Comparison of ENCODE assay signal across 8 mouse cellular contexts in the genomic region with DNA sequence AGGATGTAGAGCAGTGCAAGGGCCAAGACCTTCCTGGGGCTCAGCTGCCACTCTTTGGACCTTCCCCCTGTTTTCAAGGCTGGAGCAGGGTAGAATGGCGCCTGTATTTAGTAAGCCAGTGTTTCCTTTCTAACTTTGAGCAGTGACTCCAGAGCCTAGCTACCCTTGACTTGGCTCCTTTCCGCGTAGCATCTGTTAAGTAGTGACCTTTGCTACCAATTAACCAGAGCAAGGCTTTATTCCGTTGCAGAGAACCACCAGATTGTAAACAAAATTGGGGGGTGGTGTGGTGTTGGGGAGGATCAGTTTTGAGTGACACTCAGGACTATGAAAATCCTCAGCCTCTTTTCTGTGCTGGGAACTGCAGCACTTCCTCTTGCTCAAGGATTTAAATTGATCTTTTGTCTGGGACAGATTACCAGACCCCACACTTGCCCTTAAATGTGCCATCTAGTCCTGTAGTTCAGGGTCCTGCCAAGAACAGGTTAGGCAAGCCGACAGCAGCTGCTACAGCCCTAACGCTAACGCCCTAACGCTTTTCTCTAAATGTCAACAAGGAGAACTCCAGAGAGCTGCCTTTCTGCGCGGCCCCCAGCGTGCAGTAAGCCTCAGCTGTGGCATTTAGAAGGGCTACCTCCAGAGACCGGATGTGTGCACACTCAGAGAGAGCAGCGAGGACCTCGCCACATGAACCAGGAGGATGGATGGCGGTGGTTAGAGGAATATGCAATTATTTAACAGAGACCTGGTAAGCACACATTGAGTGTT. TPM values are rescaled to one million over a fixed set of nuclear protein-coding genes. Genes with fewer than 3 reads are reported as not detected.
DNase-seq lines count a peak whose midpoint lies in the region; ATAC-seq and TF ChIP-seq lines count a peak whose summit lies in the region.
"Had no signal": no experiment of that assay in that cellular context is flagged by ENCODE, and none has a peak within 500 bp of the region (broad histone marks: within the 10 kb centered on the region; RNA-seq: fewer than 3 reads in every experiment).

No protein-coding gene starts in this region.

- DNase-seq in testis, postnatal 10 days (ENCODE audit: low spot score) = no peak
- DNase-seq in hindbrain, postnatal 0 days (ENCODE audit: low spot score) = peak; percentile 3
- no peak for DNase-seq in liver, embryonic 14.5 days (ENCODE audit: low read depth in 3 of 3, low spot score in 3 of 3)
- DNase-seq in thymus, postnatal 0 days (ENCODE audit: low spot score) = peak; percentile 71
- no peak for DNase-seq in layer of hippocampus, postnatal 14 days (ENCODE audit: low spot score in 2 of 2)

- WGBS in hindbrain, postnatal 0 days = 39% methylated on average over 15 of the region's 15 CpGs
- 22% methylated on average over 15 of the region's 15 CpGs for whole genome bisulfite sequencing in liver, embryonic 14.5 days (ENCODE audit: insufficient replicate concordance)

- H3K4me1 ChIP-seq in testis, adult 2 months (ENCODE audit: control insufficient read depth, insufficient read depth, low read length) = peaks cover 2% of the 10 kb centered on the region
- H3K4me1 ChIP-seq in hindbrain, postnatal 0 days (ENCODE audit: insufficient read depth, low read length) = no peaks in the 10 kb centered on the region
- H3K4me1 ChIP-seq in liver, embryonic 14.5 days (replicated peaks; ENCODE audit: control insufficient read depth in 2 of 2, insufficient read depth in 2 of 2, low read length in 1 of 2) = peaks cover 0 to 9% of the 10 kb centered on the region in 2 experiments; a peak in 2 of 4 replicates
- H3K4me1 ChIP-seq: neural tube, embryonic 12.5 days had no signal

- H3K4me2 ChIP-seq in hindbrain, postnatal 0 days (ENCODE audit: low read depth, low read length) = no peak overlapping the region
- 0 out of 2 replicates have a peak overlapping the region, but pooled peaks have one; percentile 6 for H3K4me2 ChIP-seq in liver, embryonic 14.5 days (ENCODE audit: low read depth)
- H3K4me2 ChIP-seq: neural tube, embryonic 12.5 days had no signal

- TF ChIP-seq CTCF in testis, adult 2 months (IDR thresholded peaks at IDR 0.05; ENCODE audit: control insufficient read depth, insufficient read depth, insufficient replicate concordance, low read depth, low read length) = no peak
- no peak for TF ChIP-seq CTCF in hindbrain, postnatal 0 days (IDR thresholded peaks at IDR 0.05; ENCODE audit: low read depth)
- no peak for TF ChIP-seq CTCF in liver, embryonic 14.5 days (IDR thresholded peaks at IDR 0.05; ENCODE audit: low read depth)

- TF ChIP-seq EP300 in liver, embryonic 14.5 days (IDR thresholded peaks at IDR 0.05; ENCODE audit: low read depth) = no peak

- no peak overlapping the region for H3K9ac ChIP-seq in hindbrain, postnatal 0 days (replicated peaks; ENCODE audit: low read length)
- no peak overlapping the region for H3K9ac ChIP-seq in liver, embryonic 14.5 days (replicated peaks)
- H3K9ac ChIP-seq: neural tube, embryonic 12.5 days had no signal

- no peak for TF ChIP-seq POLR2A in testis, adult 2 months (IDR thresholded peaks at IDR 0.05; ENCODE audit: control insufficient read depth, low read depth, low read length)

- ATAC-seq in hindbrain, postnatal 0 days = no peak
- ATAC-seq in liver, embryonic 14.5 days (ENCODE audit: insufficient read depth) = no peak
- no peak for ATAC-seq in cerebellum, adult (ENCODE audit: insufficient number of reproducible peaks, low FRiP score, low TSS enrichment)

- peak overlapping the region; percentile 39; the same call in 1 of the 2 replicates for H3K27ac ChIP-seq in testis, adult 2 months (ENCODE audit: control insufficient read depth, insufficient read depth, low read depth, low read length)
- no peak overlapping the region for H3K27ac ChIP-seq in hindbrain, postnatal 0 days
- H3K27ac ChIP-seq in liver, embryonic 14.5 days = no peak overlapping the region
- H3K27ac ChIP-seq: neural tube, embryonic 12.5 days had no signal

- no peak overlapping the region for H3K4me3 ChIP-seq in testis, adult 2 months (ENCODE audit: control insufficient read depth, low read depth, low read length)
- H3K4me3 ChIP-seq in hindbrain, postnatal 0 days (ENCODE audit: low read length) = no peak overlapping the region
- no peak overlapping the region for H3K4me3 ChIP-seq in liver, embryonic 14.5 days (ENCODE audit: insufficient read depth in 1 of 2, low read depth in 2 of 2, low read length in 2 of 2)
- H3K4me3 ChIP-seq: neural tube, embryonic 12.5 days had no signal

- H3K9me3 ChIP-seq in hindbrain, postnatal 0 days (ENCODE audit: low read length) = no peaks in the 10 kb centered on the region
- no peaks in the 10 kb centered on the region for H3K9me3 ChIP-seq in liver, embryonic 14.5 days (ENCODE audit: control insufficient read depth, low read length)
- H3K9me3 ChIP-seq: neural tube, embryonic 12.5 days had no signal

- H3K36me3 ChIP-seq in testis, adult 2 months (ENCODE audit: control insufficient read depth, insufficient read depth, low read length) = no peaks in the 10 kb centered on the region
- H3K36me3 ChIP-seq in hindbrain, postnatal 0 days (ENCODE audit: insufficient read depth, low read length) = no peaks in the 10 kb centered on the region
- H3K36me3 ChIP-seq in liver, embryonic 14.5 days (replicated peaks; ENCODE audit: control insufficient read depth, insufficient read depth, low read depth) = no peaks in the 10 kb centered on the region
- H3K36me3 ChIP-seq: neural tube, embryonic 12.5 days had no signal

- no peaks in the 10 kb centered on the region for H3K27me3 ChIP-seq in testis, adult 2 months (ENCODE audit: control insufficient read depth, insufficient read depth, low read length)
- H3K27me3 ChIP-seq in hindbrain, postnatal 0 days (ENCODE audit: insufficient read depth, low read length) = no peaks in the 10 kb centered on the region
- no peaks in the 10 kb centered on the region for H3K27me3 ChIP-seq in liver, embryonic 14.5 days (ENCODE audit: control insufficient read depth, insufficient read depth, low read length)
- H3K27me3 ChIP-seq: neural tube, embryonic 12.5 days had no signal

RNA-seq across cellular contexts. Expression of a gene that starts 59.9 kb away (rescaled TPM):
- 12.3 and 16.2 TPM in 2 replicates for polyA plus RNA-seq in testis, adult 2 months (2012; rRNA removed)
- 58.5 and 70.7 TPM in 2 replicates for total RNA-seq in hindbrain, postnatal 0 days (2014; rRNA removed)
- 70.3 and 71.3 TPM in 2 replicates for polyA plus RNA-seq in hindbrain, postnatal 0 days (2015; fragmentation: Nextera tagmentation; extraction: Ambion mirVana)
- polyA plus RNA-seq in liver, embryonic 14.5 days (2012; rRNA removed) = 3.0 and 4.4 TPM in 2 replicates
- polyA plus RNA-seq in liver, embryonic 14.5 days (2014; fragmentation: Nextera tagmentation; extraction: Ambion mirVana) = 8.7 and 10.2 TPM in 2 replicates
- 36.5 and 36.6 TPM in 2 replicates for polyA plus RNA-seq in thymus, postnatal 0 days (2015; fragmentation: Nextera tagmentation; extraction: Ambion mirVana)
- 10 to 100 TPM; 84.2 to 85.1 TPM for total RNA-seq in layer of hippocampus, postnatal 14 days (2021)

Comparison
In these comparisons a context has a peak if more than half of its experiments do, and no peak if none do; other contexts are left out.
1. DNase-seq: peak in hindbrain, postnatal 0 days (single experiment) and thymus, postnatal 0 days (single experiment); none in testis, postnatal 10 days (single experiment), liver, embryonic 14.5 days (0 of 3) and layer of hippocampus, postnatal 14 days (0 of 2).